Mouse (Mus musculus) CH12.LX (cell line): ENCODE measurements around the gene Pxmp4. TPM values are rescaled to one million over a fixed set of nuclear protein-coding genes. Genes with fewer than 3 reads are reported as not detected.

ENCODE experiments used
- DNase-seq: peaks from one replicate; pipeline ENCODE4 v3.0.0-alpha.2; 2013; ENCODE audit errors: extremely low read depth
- H3K27ac ChIP-seq: 2 replicates; pipeline ENCODE4 v1.5.1; 2012; ENCODE audit warnings: low read depth, mild to moderate bottlenecking, control low read depth, moderate library complexity; ENCODE audit not compliant: insufficient read depth
- H3K27me3 ChIP-seq: replicated peaks from 2 replicates; pipeline ENCODE3; 2012; ENCODE audit warnings: inconsistent platforms
- H3K36me3 ChIP-seq, 2 experiments: replicated peaks in 1 of 2; 2 replicates each; pipeline versions ENCODE3 to v1.6.1; 2012; ENCODE audit warnings: inconsistent platforms in 1 of 2, low read length in 1 of 2, mild to moderate bottlenecking in 1 of 2, mixed read lengths in 1 of 2, moderate library complexity in 1 of 2; ENCODE audit not compliant: control insufficient read depth in 1 of 2, insufficient read depth in 1 of 2
- H3K4me1 ChIP-seq, 2 experiments: 2 replicates each; pipeline ENCODE4 v1.6.1; 2012; ENCODE audit warnings: inconsistent platforms in 1 of 2, moderate library complexity in 1 of 2; ENCODE audit not compliant: insufficient read depth in 2 of 2, control insufficient read depth in 1 of 2
- H3K4me2 ChIP-seq: 2 replicates; pipeline ENCODE4 v1.6.1; 2012; ENCODE audit warnings: low read depth, mild to moderate bottlenecking, control low read depth; ENCODE audit not compliant: poor library complexity, insufficient read depth, severe bottlenecking
- H3K4me3 ChIP-seq, 3 experiments: fragments of 150-350 bp in 1 of 3; sonication (generic) in 1 of 3; replicated peaks in 1 of 3; 2 replicates each; pipeline versions ENCODE3 to v1.5.1; 2011 to 2012; ENCODE audit warnings: low read depth in 2 of 3, low read length in 2 of 3, mild to moderate bottlenecking in 2 of 3, moderate library complexity in 2 of 3, control low read depth in 1 of 3, improper control_type of control experiment in 1 of 3, inconsistent platforms in 1 of 3, mixed read lengths in 1 of 3; ENCODE audit not compliant: poor library complexity in 1 of 3
- H3K79me2 ChIP-seq: replicated peaks from 2 replicates; pipeline ENCODE4 v1.6.1; 2012; ENCODE audit warnings: mild to moderate bottlenecking, moderate library complexity; ENCODE audit not compliant: control insufficient read depth, poor library complexity, insufficient read depth, severe bottlenecking; ENCODE audit errors: extremely low read depth
- H3K9ac ChIP-seq: 2 replicates; pipeline ENCODE4 v1.6.1; 2012; ENCODE audit warnings: low read depth, mild to moderate bottlenecking, control low read depth, moderate library complexity; ENCODE audit not compliant: insufficient read depth
- H3K9me3 ChIP-seq: replicated peaks from 2 replicates; pipeline ENCODE3; 2012; ENCODE audit warnings: low read length, inconsistent platforms, mixed read lengths
- BHLHE40 ChIP-seq: IDR thresholded peaks from 2 replicates; pipeline ENCODE4 v1.6.1; 2011; ENCODE audit warnings: mild to moderate bottlenecking, low read depth, low read length, improper control_type of control experiment
- CHD1 ChIP-seq: IDR thresholded peaks from 2 replicates; pipeline ENCODE4 v1.6.1; 2012; ENCODE audit warnings: low read depth, low read length, improper control_type of control experiment, inconsistent platforms
- CHD2 ChIP-seq: IDR thresholded peaks from 2 replicates; pipeline ENCODE4 v1.6.1; 2011; ENCODE audit warnings: low read length, improper control_type of control experiment
- CTCF ChIP-seq, 2 experiments: IDR thresholded peaks in 1 of 2; conservative IDR thresholded peaks in 1 of 2; 2 replicates each; pipeline ENCODE4 v1.5.1; 2011 to 2012; ENCODE audit warnings: low read depth in 2 of 2, low read length in 2 of 2, improper control_type of control experiment in 1 of 2, inconsistent platforms in 1 of 2, mild to moderate bottlenecking in 1 of 2, moderate library complexity in 1 of 2
- E2F4 ChIP-seq: IDR thresholded peaks from 2 replicates; pipeline ENCODE4 v1.6.1; 2011; ENCODE audit warnings: low read depth, low read length, improper control_type of control experiment; ENCODE audit not compliant: insufficient replicate concordance
- ELF1 ChIP-seq: IDR thresholded peaks from 2 replicates; pipeline ENCODE4 v1.6.1; 2014; ENCODE audit warnings: low read depth, mild to moderate bottlenecking, inconsistent platforms, low read length, improper control_type of control experiment
- EP300 ChIP-seq: IDR thresholded peaks from 2 replicates; pipeline ENCODE4 v1.6.1; 2011; ENCODE audit warnings: low read length, improper control_type of control experiment
- ETS1 ChIP-seq: conservative IDR thresholded peaks from 2 replicates; pipeline ENCODE4 v1.6.1; 2012; ENCODE audit warnings: low read depth, mild to moderate bottlenecking, inconsistent platforms, low read length, improper control_type of control experiment, moderate library complexity
- GABPA ChIP-seq: IDR thresholded peaks from 2 replicates; pipeline ENCODE4 v1.6.1; 2012; ENCODE audit warnings: low read depth, low read length, improper control_type of control experiment, inconsistent platforms; ENCODE audit not compliant: insufficient replicate concordance
- HCFC1 ChIP-seq: IDR thresholded peaks from 2 replicates; pipeline ENCODE4 v1.6.1; 2012; ENCODE audit warnings: low read depth, mild to moderate bottlenecking, inconsistent platforms, low read length, improper control_type of control experiment
- IRF4 ChIP-seq: IDR thresholded peaks from 2 replicates; pipeline ENCODE4 v1.6.1; 2014; ENCODE audit warnings: low read depth, mild to moderate bottlenecking, inconsistent platforms, low read length, improper control_type of control experiment
- JUN ChIP-seq: IDR thresholded peaks from 2 replicates; pipeline ENCODE4 v1.6.1; 2011; ENCODE audit warnings: low read depth, mild to moderate bottlenecking, low read length, improper control_type of control experiment, moderate library complexity; ENCODE audit not compliant: insufficient read depth
- JUND ChIP-seq: conservative IDR thresholded peaks from 2 replicates; pipeline ENCODE4 v1.6.1; 2011; ENCODE audit warnings: low read depth, low read length, improper control_type of control experiment
- KAT2A ChIP-seq: IDR thresholded peaks from 2 replicates; pipeline ENCODE4 v1.6.1; 2012; ENCODE audit warnings: low read length, improper control_type of control experiment, inconsistent platforms; ENCODE audit not compliant: insufficient replicate concordance
- MAFK ChIP-seq: IDR thresholded peaks from 2 replicates; pipeline ENCODE4 v1.6.1; 2011; ENCODE audit warnings: low read length, improper control_type of control experiment; ENCODE audit not compliant: insufficient replicate concordance
- MAX ChIP-seq: IDR thresholded peaks from 2 replicates; pipeline ENCODE4 v1.6.1; 2011; ENCODE audit warnings: low read length, improper control_type of control experiment
- MAZ ChIP-seq: IDR thresholded peaks from 2 replicates; pipeline ENCODE4 v1.6.1; 2012; ENCODE audit warnings: low read depth, mild to moderate bottlenecking, inconsistent platforms, low read length, improper control_type of control experiment, moderate library complexity
- MXI1 ChIP-seq: IDR thresholded peaks from 2 replicates; pipeline ENCODE4 v1.6.1; 2011; ENCODE audit warnings: mild to moderate bottlenecking, low read depth, low read length, improper control_type of control experiment
- NELFE ChIP-seq: IDR thresholded peaks from 2 replicates; pipeline ENCODE4 v1.6.1; 2011; ENCODE audit warnings: low read depth, low read length, improper control_type of control experiment
- NRF1 ChIP-seq: IDR thresholded peaks from 2 replicates; pipeline ENCODE4 v1.6.1; 2014; ENCODE audit warnings: low read depth, mild to moderate bottlenecking, inconsistent platforms, low read length, improper control_type of control experiment, moderate library complexity
- PAX5 ChIP-seq: IDR thresholded peaks from 2 replicates; pipeline ENCODE4 v1.6.1; 2012; ENCODE audit warnings: low read length, inconsistent platforms, mixed read lengths
- POLR2AphosphoS2 ChIP-seq: IDR thresholded peaks from 2 replicates; pipeline ENCODE4 v1.6.1; 2011; ENCODE audit warnings: low read depth, low read length, improper control_type of control experiment
- RAD21 ChIP-seq: IDR thresholded peaks from 2 replicates; pipeline ENCODE4 v1.6.1; 2011; ENCODE audit warnings: low read depth, mild to moderate bottlenecking, low read length, improper control_type of control experiment, moderate library complexity
- SIN3A ChIP-seq: IDR thresholded peaks from 2 replicates; pipeline ENCODE4 v1.6.1; 2012; ENCODE audit warnings: low read length, improper control_type of control experiment, inconsistent platforms
- SMC3 ChIP-seq: IDR thresholded peaks from 2 replicates; pipeline ENCODE4 v1.6.1; 2011; ENCODE audit warnings: low read depth, low read length, improper control_type of control experiment
- TBP ChIP-seq: conservative IDR thresholded peaks from 2 replicates; pipeline ENCODE4 v1.6.1; 2011; ENCODE audit warnings: low read depth, low read length, improper control_type of control experiment
- TCF12 ChIP-seq: IDR thresholded peaks from 2 replicates; pipeline ENCODE4 v1.6.1; 2014; ENCODE audit warnings: low read depth, mild to moderate bottlenecking, inconsistent platforms, low read length, improper control_type of control experiment
- UBTF ChIP-seq: IDR thresholded peaks from 2 replicates; pipeline ENCODE4 v1.6.1; 2012; ENCODE audit warnings: low read depth, mild to moderate bottlenecking, inconsistent platforms, low read length, improper control_type of control experiment, moderate library complexity
- USF1 ChIP-seq: IDR thresholded peaks from 2 replicates; pipeline ENCODE4 v1.6.1; 2014; ENCODE audit warnings: low read depth, mild to moderate bottlenecking, inconsistent platforms, low read length, improper control_type of control experiment
- USF2 ChIP-seq: conservative IDR thresholded peaks from 2 replicates; pipeline ENCODE4 v1.6.1; 2011; ENCODE audit warnings: low read depth, low read length, improper control_type of control experiment
- ZC3H11A ChIP-seq: IDR thresholded peaks from 2 replicates; pipeline ENCODE4 v1.6.1; 2012; ENCODE audit warnings: low read depth, mild to moderate bottlenecking, inconsistent platforms, low read length, improper control_type of control experiment
- ZKSCAN1 ChIP-seq: IDR thresholded peaks from 2 replicates; pipeline ENCODE4 v1.6.1; 2012; ENCODE audit warnings: low read depth, inconsistent platforms, low read length, improper control_type of control experiment, borderline replicate concordance
- ZMIZ1 ChIP-seq: IDR thresholded peaks from 2 replicates; pipeline ENCODE4 v1.6.1; 2012; ENCODE audit warnings: low read depth, mild to moderate bottlenecking, inconsistent platforms, low read length, improper control_type of control experiment
- ZNF384 ChIP-seq: IDR thresholded peaks from 2 replicates; pipeline ENCODE4 v1.6.1; 2012; ENCODE audit warnings: low read depth, low read length, improper control_type of control experiment, inconsistent platforms
- dilution Hi-C: fragments of 300-500 bp; cut with MboI; formaldehyde crosslinking; loops from 2 replicates; pipeline ENCODE4 v1.14.3; 2020; ENCODE audit warnings: low sequenced_read_pairs; ENCODE audit not compliant: extremely low pct_unique_long_range_greater_than_20kb, extremely low pct_ligation_motif_present
- in situ Hi-C: fragments of 300-500 bp; cut with MboI; formaldehyde crosslinking; loops from 3 replicates; pipeline ENCODE4 v1.14.3; 2019; ENCODE audit warnings: low sequenced_read_pairs, low pct_ligation_motif_present, low pct_unique_long_range_greater_than_20kb, mixed read lengths
- polyA plus RNA-seq: library from polyadenylated mRNA; unstranded; fragments of >175 nt; gene quantifications from 2 replicates; pipeline ENCODE4 v1.2.1, GENCODE M21; 2012; ENCODE audit warnings: low read depth; ENCODE audit not compliant: insufficient read length
- total RNA-seq, 2 experiments: library from RNA; depleted of rRNA; stranded (reverse); fragments of 300-350 nt in 1 of 2; fragments of >200 nt in 1 of 2; gene quantifications; 2 replicates each; pipeline ENCODE4 v1.2.3; 2012 to 2014

The Pxmp4 gene
- total and polyA plus RNA-seq, 3 experiments = 6.0 to 9.4 (median 7.6) TPM

- TF ChIP-seq SIN3A = peak; percentile 86; the same call in 1 of the 2 replicates
- peak; percentile 80 for TF ChIP-seq MAX
- TF ChIP-seq TBP = no peak
- TF ChIP-seq MXI1 = peak; percentile 74
- peak; percentile 79 for TF ChIP-seq USF1
- TF ChIP-seq GABPA = no peak
- TF ChIP-seq EP300 = no peak
- peak; percentile 82 for TF ChIP-seq NRF1
- 0 out of 2 replicates have a peak, but pooled peaks have one; percentile 56 for TF ChIP-seq KAT2A
- no peak; the same call in 1 of the 2 replicates for TF ChIP-seq USF2
- TF ChIP-seq NELFE = peak; percentile 57
- no peak for TF ChIP-seq CHD1
- peak; percentile 77 for TF ChIP-seq ZMIZ1
Observed at GRCm38 (mm10) chr2:154569836-154570286, 33.6 kb downstream of the Pxmp4 start, which contains the start of gene E2f1 (continued).

- Histone ChIP-seq H3K27ac (peak overlapping the region; percentile 56), H3K36me3 (peaks cover 3 to 25% of the 10 kb centered on the region in 2 experiments), H3K9ac (peak overlapping the region; percentile 64), H3K4me1 (peaks cover 4 to 48% of the 10 kb centered on the region in 2 experiments), H3K9me3 (no peaks in the 10 kb centered on the region), H3K4me2 (peak overlapping the region; percentile 88), H3K27me3 (no peaks in the 10 kb centered on the region), H3K79me2 (peaks cover 22% of the 10 kb centered on the region), H3K4me3 (peak overlapping the region; percentile 74 to 95 (median 75))
- in situ Hi-C loops (no loop called here), dilution Hi-C loops (no loop called here)
- DNase-seq = peak; percentile 80
- TF ChIP-seq USF2 = peak; percentile 76
- TF ChIP-seq CHD2 = peak; percentile 31; the same call in 1 of the 2 replicates
- peak; percentile 90 for TF ChIP-seq MXI1
- TF ChIP-seq E2F4 = no peak
- no peak for TF ChIP-seq ZC3H11A
- no peak for TF ChIP-seq POLR2AphosphoS2
- no peak for TF ChIP-seq ZNF384
- TF ChIP-seq CTCF (conservative IDR thresholded peaks at IDR 0.05 in 1 of 2, IDR thresholded peaks at IDR 0.05 in 1 of 2; ENCODE audit: low read depth in 2 of 2, low read length in 2 of 2) = no peak
- TF ChIP-seq MAFK = no peak
- TF ChIP-seq HCFC1 = peak; percentile 32
- no peak for TF ChIP-seq JUND
- TF ChIP-seq NRF1 = no peak; the same call in 1 of the 2 replicates
- no peak for TF ChIP-seq TBP
- no peak for TF ChIP-seq RAD21
- TF ChIP-seq JUN = no peak
- TF ChIP-seq SMC3 = no peak
- no peak for TF ChIP-seq UBTF
- no peak for TF ChIP-seq ZKSCAN1
- TF ChIP-seq KAT2A = 0 out of 2 replicates have a peak, but pooled peaks have one; percentile 29
- TF ChIP-seq MAX = peak; percentile 89
- no peak for TF ChIP-seq GABPA
- peak; percentile 84 for TF ChIP-seq USF1
- TF ChIP-seq ETS1 = no peak
- 0 out of 2 replicates have a peak, but pooled peaks have one; percentile 51 for TF ChIP-seq NELFE
- peak; percentile 34; the same call in 1 of the 2 replicates for TF ChIP-seq ELF1
- no peak for TF ChIP-seq IRF4
- no peak for TF ChIP-seq CHD1
- TF ChIP-seq BHLHE40 = peak; percentile 98
- TF ChIP-seq PAX5 = no peak
- 0 out of 2 replicates have a peak, but pooled peaks have one; percentile 27 for TF ChIP-seq TCF12
- TF ChIP-seq MAZ = no peak
Observed at GRCm38 (mm10) chr2:154569071-154569748, 34.3 kb downstream of the Pxmp4 start.
